Mouse (Mus musculus): Measurements from ENCODE around the gene Gpr62. TPM values are rescaled to one million over a fixed set of nuclear protein-coding genes. Genes with fewer than 3 reads are reported as not detected.
A peak's percentile ranks its signal among the peaks of the same experiment; 100 is the strongest.

Gpr62 gene
- total RNA-seq, 2 experiments from 2014 or later = not detected

DNA sequence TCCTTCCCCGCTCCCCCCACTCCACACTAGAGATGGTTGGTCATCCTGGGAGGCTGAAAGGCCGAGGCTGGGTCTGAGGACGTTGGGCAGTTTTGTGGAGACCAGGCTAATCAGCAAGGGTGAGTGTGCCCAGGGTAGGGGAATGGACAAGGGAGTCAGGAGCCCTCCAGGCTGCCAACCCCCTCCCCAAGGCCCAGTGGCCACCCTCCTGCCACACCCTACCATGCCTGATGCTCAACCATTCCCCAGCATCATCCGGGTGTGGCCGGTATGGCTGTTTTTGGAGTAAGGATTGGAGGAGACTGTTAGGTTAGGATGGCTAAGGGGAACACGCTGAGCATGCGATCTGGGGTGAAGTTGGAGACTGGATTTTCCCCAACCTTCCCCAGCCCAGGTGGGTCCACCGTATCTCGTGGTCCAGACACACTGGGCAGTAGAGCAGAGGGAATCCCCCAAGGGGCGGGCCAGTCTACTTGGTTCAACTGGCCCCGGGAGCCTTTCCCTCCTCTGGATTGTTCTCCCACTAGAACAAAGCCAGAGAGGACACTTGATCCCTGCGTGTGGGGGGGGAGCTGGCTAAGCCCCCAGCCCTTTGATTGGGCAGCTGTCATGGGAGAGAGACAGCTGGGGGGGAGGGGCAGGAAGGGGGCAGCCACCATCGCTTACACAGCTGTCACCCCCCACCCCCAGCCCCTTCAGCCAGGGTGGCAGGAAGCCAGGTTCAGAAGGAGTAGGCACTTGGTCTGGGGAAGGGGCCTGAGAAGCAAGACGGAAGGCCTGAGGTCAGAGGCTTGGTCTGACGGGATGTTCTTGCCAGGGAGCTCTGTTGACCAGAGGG lies 9.2 kb downstream of the Gpr62 start:
- DNase-seq = no peak

- DNase-seq = no peak
Observed at GRCm38 (mm10) chr9:106454888-106455681, 10.7 kb downstream of the Gpr62 start.

DNA sequence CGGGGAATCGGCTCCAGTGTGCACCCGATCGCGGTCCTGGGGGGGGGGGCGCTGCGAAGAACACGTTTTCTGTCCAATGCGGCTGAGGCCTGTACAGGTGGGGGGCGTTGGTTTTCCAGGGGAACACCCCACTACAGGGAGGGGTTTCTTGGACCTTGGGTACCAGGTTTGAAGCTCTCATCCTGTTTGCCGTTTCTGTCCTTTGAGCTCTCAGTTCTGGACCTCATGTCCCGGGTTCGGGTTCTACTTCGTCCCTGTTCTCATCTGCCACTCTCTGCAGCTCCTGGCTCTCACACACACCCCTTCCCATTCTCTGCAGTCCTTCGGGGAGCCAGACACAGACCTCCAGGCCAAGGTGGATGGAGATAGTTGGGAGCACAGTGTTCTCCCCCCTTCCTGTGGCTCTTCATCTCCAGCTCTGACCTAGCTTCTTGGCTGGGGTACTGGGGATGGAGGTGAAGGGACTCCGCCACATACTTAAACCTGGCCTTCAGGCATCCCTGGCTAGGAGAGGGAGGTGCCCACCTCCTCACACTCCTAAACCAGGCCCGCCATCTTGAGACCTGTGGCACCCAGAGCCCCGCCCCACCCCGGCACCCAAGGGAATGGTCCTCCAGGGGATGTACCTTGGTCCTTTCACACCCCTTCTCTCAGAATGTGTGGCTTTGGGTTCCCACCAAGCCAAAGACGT lies 11.5 kb downstream of the Gpr62 start:
- peak in 1 of 2 experiments; percentile 53 for DNase-seq

GRCm38 (mm10) chr9:106453271-106454070 lies 12.3 kb downstream of the Gpr62 start, which contains the start of gene Pcbp4:
Pcbp4 (plus strand) TSS chr9:106453291.
- DNase-seq = peak; percentile 81

GRCm38 (mm10) chr9:106452821-106453220 lies 12.9 kb downstream of the Gpr62 start:
- DNase-seq = no peak

DNA sequence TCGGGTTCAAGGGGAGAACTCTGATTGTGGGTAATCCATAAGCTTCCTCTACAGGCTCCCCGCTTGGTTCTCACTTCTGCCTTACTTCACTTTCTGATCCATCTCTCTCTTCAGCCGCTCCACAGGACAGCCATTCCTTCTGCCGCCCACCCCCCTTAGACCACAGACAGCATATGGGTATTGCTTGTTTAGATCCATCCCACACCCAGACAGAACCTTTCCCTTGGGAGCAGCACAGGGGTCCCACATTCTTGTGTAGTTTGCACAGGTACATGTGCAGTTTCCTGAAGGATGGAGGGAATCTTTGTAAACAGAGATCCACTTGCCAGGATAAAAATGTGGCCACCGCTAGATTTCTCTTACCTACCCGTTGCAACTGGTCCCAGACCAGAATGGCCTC lies 13.4 kb downstream of the Gpr62 start:
- no peak for DNase-seq

DNA sequence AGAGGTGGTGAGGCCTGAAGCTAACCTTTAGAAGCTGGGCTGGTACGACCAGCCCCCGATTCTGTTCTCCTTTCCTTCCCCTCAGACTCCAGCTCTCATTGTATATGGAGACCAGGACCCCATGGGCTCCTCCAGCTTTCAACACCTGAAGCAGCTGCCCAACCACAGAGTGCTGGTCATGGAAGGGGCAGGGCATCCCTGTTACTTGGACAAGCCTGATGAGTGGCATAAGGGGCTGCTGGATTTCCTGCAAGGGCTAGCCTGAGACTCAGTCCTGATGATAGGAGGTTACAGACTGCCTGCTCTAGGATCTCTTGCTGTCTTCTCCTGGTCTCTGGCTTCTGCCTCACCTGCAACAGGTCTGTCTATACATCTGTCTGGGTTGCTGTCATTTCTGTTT lies 13.8 kb downstream of the Gpr62 start:
- no peak for DNase-seq

- DNase-seq = no peak
Observed at GRCm38 (mm10) chr9:106451298-106451697, 14.4 kb downstream of the Gpr62 start.

DNA sequence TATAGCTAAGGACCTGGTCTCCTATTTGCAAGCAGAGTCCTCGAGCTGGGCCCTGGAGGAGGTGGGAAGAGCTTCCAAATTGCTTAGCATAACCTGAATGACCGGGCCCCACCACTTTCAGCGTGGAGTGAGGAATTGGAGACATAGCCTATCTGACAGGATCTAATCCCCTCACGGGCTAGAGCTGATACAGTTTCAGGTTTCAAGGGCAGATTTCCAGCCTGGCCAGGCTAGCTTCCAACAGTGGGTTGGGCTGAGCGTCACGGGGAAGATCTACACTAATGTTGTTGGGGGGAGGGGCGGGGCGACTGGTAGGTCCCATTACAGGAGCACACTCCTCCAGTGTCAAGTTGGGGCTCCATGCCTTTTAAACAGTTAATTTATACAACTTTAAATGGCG lies 15.1 kb downstream of the Gpr62 start:
- DNase-seq = peak; percentile 58 to 82

GRCm38 (mm10) chr9:106449947-106450346 lies 15.8 kb downstream of the Gpr62 start:
- DNase-seq = no peak

DNA sequence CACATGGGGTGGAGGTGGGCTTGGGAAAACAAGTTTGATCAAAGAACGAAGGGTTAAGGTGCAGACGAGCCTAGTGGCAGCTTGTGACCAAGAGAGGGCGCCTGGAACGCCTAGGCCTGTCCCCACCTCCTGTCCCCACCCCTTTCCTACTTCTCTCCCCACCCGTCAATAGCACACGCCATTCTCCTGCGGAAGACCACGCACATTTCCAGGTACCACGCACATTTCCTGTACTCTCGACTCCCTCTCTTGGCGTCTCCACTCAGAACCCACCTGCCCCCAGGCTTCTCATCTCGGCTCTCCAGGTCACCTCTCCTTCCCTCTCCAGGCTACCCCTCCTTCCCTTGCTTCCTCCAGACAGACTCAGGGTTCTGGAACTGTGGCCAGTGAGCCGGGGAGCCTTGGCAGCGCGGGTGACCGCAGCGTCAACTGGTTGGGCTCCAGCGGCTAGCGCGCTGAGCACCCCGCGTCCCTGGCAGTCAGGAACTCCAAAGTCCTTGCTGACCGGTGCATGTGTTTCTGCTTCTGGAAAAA lies 17.2 kb downstream of the Gpr62 start:
- DNase-seq = peak; percentile 88 to 90

- DNase-seq = no peak
Observed at GRCm38 (mm10) chr9:106447951-106448350, 17.8 kb downstream of the Gpr62 start.

DNA sequence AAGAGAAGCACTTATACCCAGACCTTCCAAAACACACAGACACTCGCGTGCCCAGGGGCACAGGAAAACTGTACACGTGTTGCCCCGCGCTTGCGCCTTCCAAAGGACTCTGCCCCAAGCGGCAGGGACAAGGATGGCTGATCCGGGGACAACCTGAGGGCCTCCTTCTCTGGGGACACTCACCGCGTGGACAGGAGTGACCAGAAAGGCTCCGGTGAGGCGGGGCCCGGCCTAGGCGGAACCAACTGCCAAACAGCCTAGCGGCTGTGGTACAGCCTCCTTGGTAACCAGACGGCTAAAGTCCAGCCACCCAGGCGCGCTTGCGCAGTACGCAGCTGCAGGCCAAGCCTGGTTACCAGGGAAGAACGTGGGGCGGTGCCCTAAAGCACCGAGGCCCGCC lies 18.4 kb downstream of the Gpr62 start, which contains the start of the genes Abhd14b and Abhd14a:
Abhd14b (plus strand) TSS at position 112 of the 400 bp plus-strand sequence.
Abhd14a (minus strand) TSS at position 331 of the 400 bp plus-strand sequence.
- DNase-seq = peak; percentile 95 to 98

GRCm38 (mm10) chr9:106444836-106445235 lies 20.9 kb downstream of the Gpr62 start:
- DNase-seq = no peak

GRCm38 (mm10) chr9:106442680-106443079 lies 23.1 kb downstream of the Gpr62 start:
- no peak for DNase-seq

- DNase-seq = no peak
Observed at GRCm38 (mm10) chr9:106436566-106436965, 29.2 kb downstream of the Gpr62 start.

GRCm38 (mm10) chr9:106433389-106433788 lies 32.3 kb downstream of the Gpr62 start:
- no peak for DNase-seq

- no peak for DNase-seq
Observed at GRCm38 (mm10) chr9:106430015-106430264, 35.8 kb downstream of the Gpr62 start.

DNA sequence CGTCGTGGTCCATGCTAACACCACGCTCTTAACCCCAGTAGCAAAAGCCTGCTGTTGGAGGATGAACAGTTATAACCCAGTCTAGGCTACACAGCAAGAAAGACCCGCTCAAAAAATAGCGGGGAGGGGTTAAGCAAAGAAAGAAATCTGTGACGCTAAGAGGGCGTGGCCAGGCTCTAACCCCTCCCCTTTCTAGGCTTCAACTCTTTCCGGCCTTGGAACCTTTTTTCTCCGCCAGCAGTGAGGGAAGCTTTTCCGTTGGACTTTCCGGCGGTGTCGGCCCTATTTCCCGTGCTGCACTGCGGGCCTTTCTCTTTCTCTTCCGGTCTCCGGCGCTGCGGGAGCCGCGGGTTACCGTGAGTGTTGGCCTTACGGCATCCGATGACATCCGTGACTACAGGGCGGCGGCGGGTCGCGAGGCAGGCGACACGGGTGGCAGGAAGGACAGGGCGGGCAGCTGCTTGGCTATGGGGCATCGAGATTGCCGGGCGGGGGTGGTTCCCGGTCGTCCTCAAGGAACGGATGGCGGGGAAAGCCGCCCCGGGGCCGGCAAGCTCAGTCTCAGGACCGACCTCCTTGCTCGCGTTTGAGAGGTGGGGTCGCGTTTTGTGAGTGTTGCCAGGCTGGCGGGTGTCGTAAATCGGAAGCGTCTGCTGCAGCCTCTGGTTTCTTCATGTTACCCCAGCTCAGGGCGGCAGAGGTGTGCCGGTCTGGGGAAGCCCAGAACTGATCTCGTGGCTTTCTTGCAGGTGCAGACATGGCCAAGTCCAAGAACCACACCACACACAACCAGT lies 36.3 kb downstream of the Gpr62 start, which contains the start of gene Rpl29:
Rpl29 (plus strand) TSS at position 234 of the 794 bp plus-strand sequence.
- DNase-seq = peak; percentile 96 to 99

GRCm38 (mm10) chr9:106428719-106429220 lies 37.0 kb downstream of the Gpr62 start:
- DNase-seq = no peak

GRCm38 (mm10) chr9:106421865-106422160 lies 43.9 kb downstream of the Gpr62 start:
- DNase-seq = peak; percentile 90 to 94

Measured in heart, adult 18-20 months (tissue).